Mouse (Mus musculus) midbrain, embryonic 15.5 days (tissue): ENCODE data around the gene Cfap126. TPM values are rescaled to one million over a fixed set of nuclear protein-coding genes. Genes with fewer than 3 reads are reported as not detected.

ENCODE experiments used
- ATAC-seq: fragments of 200-750 bp; cut with Nextera tagmentation; replicated peaks from 2 replicates; pipeline ENCODE4 v1.8.0; 2017; ENCODE audit warnings: moderate TSS enrichment
- H3K27ac ChIP-seq: fragments of 300-500 bp; sonication (generic); 2 replicates; pipeline ENCODE4 v1.5.1; 2015; ENCODE audit warnings: mild to moderate bottlenecking, inconsistent platforms
- H3K27me3 ChIP-seq: fragments of 300-500 bp; sonication (generic); replicated peaks from 2 replicates; pipeline ENCODE4 v1.6.1; 2015; ENCODE audit warnings: inconsistent platforms
- H3K36me3 ChIP-seq: fragments of 300-500 bp; sonication (generic); replicated peaks from 2 replicates; pipeline ENCODE4 v1.6.1; 2015; ENCODE audit warnings: inconsistent platforms
- H3K4me1 ChIP-seq: fragments of 300-500 bp; sonication (generic); 2 replicates; pipeline ENCODE4 v1.6.1; 2015; ENCODE audit warnings: inconsistent platforms
- H3K4me2 ChIP-seq: fragments of 300-500 bp; sonication (generic); 2 replicates; pipeline ENCODE4 v1.6.1; 2015; ENCODE audit warnings: inconsistent platforms, mild to moderate bottlenecking, moderate library complexity
- H3K4me3 ChIP-seq: fragments of 300-500 bp; sonication (generic); 2 replicates; pipeline ENCODE4 v1.5.1; 2015; ENCODE audit warnings: mild to moderate bottlenecking, inconsistent platforms
- H3K9ac ChIP-seq: fragments of 300-500 bp; sonication (generic); 2 replicates; pipeline ENCODE4 v1.6.1; 2015; ENCODE audit warnings: mild to moderate bottlenecking, inconsistent platforms
- H3K9me3 ChIP-seq: fragments of 300-500 bp; sonication (generic); 2 replicates; pipeline ENCODE4 v1.6.1; 2016; ENCODE audit warnings: inconsistent platforms
- WGBS: fragments of 180-500 bp; shearing (Covaris S2); methylation state at CpG from one replicate; pipeline ENCODE4 v1.1.7; 2015; ENCODE audit warnings: mixed read lengths; 5-methylcytosine and 5-hydroxymethylcytosine counted together
- polyA plus RNA-seq: library from polyadenylated mRNA; unstranded; fragments of >200 nt; fragmentation: Nextera tagmentation; extraction: Ambion mirVana; gene quantifications from 2 replicates; pipeline ENCODE4 v1.2.1, GENCODE M21; 2015

Cfap126 gene
- polyA plus RNA-seq, 1 experiment from 2014 or later, result 6.5 TPM

DNA sequence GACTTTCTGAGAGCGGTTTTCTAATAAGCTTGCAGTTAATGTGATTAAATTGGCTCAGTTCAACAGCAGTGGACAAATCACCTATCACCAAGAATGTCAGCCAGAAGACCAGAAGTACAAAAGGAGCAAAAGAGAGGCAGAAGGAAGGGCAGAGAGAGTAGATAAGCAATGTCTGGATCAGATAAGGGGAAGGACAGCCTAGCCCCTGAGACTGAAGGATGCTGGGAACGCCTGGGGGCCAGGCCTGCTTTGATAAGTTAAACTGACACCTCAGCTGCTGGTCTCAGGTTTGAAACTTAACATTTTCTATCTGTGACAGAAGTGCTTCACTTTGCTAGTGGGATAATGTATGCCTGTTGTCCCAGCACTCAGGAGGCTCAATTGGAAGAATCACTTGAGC is 16.1 kb upstream of the Cfap126 start:
- H3K4me1 ChIP-seq, result peaks cover 5% of the 10 kb centered on the region; the same call in 1 of the 2 replicates
- H3K36me3 ChIP-seq, result no peaks in the 10 kb centered on the region
- H3K9me3 ChIP-seq, result no peaks in the 10 kb centered on the region
- no peak overlapping the region for H3K9ac ChIP-seq
- no peak for ATAC-seq
- H3K4me2 ChIP-seq, result no peak overlapping the region
- H3K4me3 ChIP-seq, result no peak overlapping the region
- no peaks in the 10 kb centered on the region for H3K27me3 ChIP-seq
- H3K27ac ChIP-seq, result no peak overlapping the region
- WGBS, result 51% methylated on average over 2 of the region's 2 CpGs

DNA sequence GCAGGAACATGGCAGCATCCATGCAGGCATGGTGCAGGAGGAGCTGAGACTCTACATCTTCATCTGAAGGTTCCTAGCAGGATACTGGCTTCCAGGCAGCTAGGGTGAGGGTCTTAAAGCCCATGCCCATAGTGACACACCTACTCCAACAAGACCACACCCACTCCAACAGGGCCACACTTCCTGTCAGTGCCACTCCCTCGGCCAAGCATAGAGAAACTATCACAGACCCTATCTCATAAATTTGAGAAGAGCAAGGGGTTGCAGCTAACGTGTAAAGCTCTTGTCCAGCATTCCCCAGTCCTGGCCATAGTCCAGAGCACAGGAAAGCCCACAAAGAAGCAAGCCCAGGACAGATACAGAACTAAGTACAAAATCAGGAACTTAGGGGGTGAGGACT is 12.7 kb upstream of the Cfap126 start:
- ATAC-seq, result no peak
- WGBS, result 50% methylated on average over 2 of the region's 2 CpGs

DNA sequence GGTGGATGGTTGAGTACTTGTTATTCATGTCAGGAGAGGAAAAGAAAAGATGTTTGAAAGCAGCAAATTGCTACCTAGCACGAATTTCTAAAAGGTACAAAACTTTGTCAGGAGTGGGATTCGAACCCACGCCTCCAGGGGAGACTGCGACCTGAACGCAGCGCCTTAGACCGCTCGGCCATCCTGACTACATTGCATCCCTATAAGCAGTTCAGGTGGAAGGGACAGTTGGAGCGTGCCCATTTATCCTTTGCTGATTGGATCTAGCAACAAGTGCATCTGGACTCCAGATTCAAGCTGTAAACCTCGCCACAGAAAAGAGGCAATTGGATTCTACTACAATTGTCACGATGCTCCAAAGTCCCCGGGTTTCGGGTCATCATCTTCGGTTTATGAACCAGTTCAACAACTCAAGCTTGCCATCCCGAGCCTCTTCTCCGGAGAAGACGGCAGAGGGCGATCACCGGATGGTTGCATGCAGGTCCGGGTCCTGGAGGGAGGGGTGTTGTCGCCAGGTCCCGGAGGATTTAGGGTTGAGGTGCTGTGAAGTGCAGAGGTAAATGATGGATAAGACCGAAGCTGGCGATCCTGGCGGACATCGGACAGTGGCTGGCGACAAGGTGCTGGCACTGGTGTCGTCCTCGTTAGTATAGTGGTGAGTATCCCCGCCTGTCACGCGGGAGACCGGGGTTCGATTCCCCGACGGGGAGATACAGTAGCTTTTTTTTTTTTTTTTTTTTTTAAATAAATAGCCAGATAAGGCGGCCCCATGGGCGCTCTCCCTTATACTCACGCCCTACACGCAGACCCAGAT is 11.8 kb upstream of the Cfap126 start:
- Histone ChIP-seq H3K36me3 (no peaks in the 10 kb centered on the region), H3K9ac (peak overlapping the region; percentile 69), H3K9me3 (no peaks in the 10 kb centered on the region), H3K4me2 (peak overlapping the region; percentile 59), H3K27ac (peak overlapping the region; percentile 90), H3K4me3 (peak overlapping the region; percentile 78), H3K4me1 (peaks cover 8% of the 10 kb centered on the region), H3K27me3 (no peaks in the 10 kb centered on the region)
- WGBS, result under 1% methylated on average over 40 of the region's 40 CpGs
- ATAC-seq, result peak; percentile 93

More for the DNA sequence above, 12.7 kb upstream of the Cfap126 start:
- Histone ChIP-seq H3K4me2 (no peak overlapping the region), H3K4me3 (no peak overlapping the region), H3K9ac (no peak overlapping the region), H3K4me1 (peaks cover 13% of the 10 kb centered on the region), H3K9me3 (no peaks in the 10 kb centered on the region), H3K27me3 (no peaks in the 10 kb centered on the region), H3K36me3 (no peaks in the 10 kb centered on the region), H3K27ac (no peak overlapping the region)

DNA sequence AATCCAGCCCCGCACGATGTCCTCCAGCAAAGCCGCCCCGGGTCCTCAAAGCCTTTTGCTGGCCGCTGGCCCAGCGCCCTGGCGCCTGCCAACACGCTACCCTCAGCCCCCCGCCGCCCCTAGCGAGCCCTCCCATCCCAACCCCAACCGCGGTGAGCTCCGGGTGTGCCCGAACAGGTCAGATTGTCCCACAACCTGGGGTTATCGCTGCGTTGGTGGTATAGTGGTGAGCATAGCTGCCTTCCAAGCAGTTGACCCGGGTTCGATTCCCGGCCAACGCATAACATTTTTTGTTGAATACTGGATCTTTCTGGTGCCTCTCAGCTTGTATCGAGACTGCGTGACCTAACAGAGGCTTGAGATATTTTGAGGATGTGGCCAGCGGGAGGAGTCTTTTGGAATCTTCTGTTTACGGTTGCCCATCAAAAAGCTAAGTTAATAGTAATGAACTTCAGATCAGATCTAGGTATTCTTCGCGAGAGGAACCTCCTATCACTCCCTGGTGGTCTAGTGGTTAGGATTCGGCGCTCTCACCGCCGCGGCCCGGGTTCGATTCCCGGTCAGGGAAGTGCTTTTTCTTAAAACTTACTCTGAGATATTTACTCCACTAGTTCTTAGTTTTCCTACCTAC is 11.1 kb upstream of the Cfap126 start:
- Histone ChIP-seq H3K27ac (peak overlapping the region; percentile 90), H3K27me3 (no peaks in the 10 kb centered on the region), H3K9ac (peak overlapping the region; percentile 69), H3K4me3 (peak overlapping the region; percentile 78), H3K4me1 (peaks cover 8% of the 10 kb centered on the region), H3K36me3 (no peaks in the 10 kb centered on the region), H3K4me2 (peak overlapping the region; percentile 59), H3K9me3 (no peaks in the 10 kb centered on the region)
- under 1% methylated on average over 35 of the region's 35 CpGs for WGBS
- peak; percentile 94 for ATAC-seq

DNA sequence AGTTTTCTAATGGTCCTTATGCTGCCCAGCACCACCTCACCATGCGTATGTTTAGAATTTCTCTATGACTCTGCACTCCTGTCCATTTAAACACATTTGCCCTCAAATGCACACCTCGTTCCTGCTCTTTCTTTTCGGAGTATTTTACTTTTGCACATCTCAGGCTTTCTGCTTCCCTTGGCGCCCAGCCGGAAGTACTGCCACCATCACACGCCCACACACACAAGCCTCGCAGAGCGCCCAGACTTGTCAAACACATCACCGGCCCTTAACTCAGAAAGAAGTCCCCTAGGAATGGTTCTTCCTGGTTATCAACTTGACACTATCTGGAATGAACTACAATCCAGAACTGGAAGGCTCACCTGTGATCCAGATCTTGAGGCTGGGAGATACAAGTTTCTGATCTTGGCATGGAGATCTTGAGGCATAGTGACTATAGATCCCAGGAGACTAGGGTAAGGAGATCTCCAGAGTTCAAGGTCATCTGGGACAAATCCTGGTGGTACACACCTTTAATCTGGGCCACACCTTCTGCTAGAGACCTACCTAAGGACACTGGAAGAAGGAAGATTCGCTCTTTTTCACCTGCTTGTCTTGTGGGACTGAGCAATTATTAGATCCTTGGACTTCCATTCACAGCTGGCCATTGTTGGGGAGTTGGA is 10.4 kb upstream of the Cfap126 start:
- H3K9ac ChIP-seq, result no peak overlapping the region
- peaks cover 8% of the 10 kb centered on the region for H3K4me1 ChIP-seq
- no peaks in the 10 kb centered on the region for H3K36me3 ChIP-seq
- no peaks in the 10 kb centered on the region for H3K27me3 ChIP-seq
- 9% methylated on average over 10 of the region's 10 CpGs for WGBS
- ATAC-seq, result no peak; the same call in 1 of the 2 replicates
- no peak overlapping the region; the same call in 1 of the 2 replicates for H3K27ac ChIP-seq
- no peaks in the 10 kb centered on the region for H3K9me3 ChIP-seq
- peak overlapping the region; percentile 59 for H3K4me2 ChIP-seq
- H3K4me3 ChIP-seq, result peak overlapping the region; percentile 78

DNA sequence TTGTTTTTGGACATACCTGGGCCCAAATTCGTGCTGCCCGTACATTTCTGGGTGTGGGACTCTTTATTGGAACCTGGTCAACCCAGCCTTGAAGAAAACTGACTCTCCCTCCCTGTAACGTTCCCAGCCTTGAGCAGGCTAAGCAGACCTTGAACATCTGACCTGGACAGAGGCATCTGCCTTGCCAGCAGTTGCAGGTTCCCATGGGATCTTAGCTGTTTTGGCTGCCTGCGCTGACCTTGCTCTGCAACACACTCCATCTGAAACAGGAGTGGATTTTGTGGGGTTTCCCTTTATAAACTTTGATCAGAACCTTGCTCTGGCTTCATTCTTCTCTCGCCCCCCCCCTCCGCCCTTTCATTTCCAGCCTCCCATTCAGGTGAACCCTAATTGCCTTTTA is 8.5 kb upstream of the Cfap126 start:
- Histone ChIP-seq H3K4me3 (no peak overlapping the region), H3K4me1 (peaks cover 13% of the 10 kb centered on the region), H3K36me3 (no peaks in the 10 kb centered on the region), H3K27ac (no peak overlapping the region), H3K9ac (no peak overlapping the region), H3K4me2 (no peak overlapping the region), H3K9me3 (no peaks in the 10 kb centered on the region), H3K27me3 (no peaks in the 10 kb centered on the region)
- no peak for ATAC-seq
- 78% methylated on average over 6 of the region's 6 CpGs for WGBS

DNA sequence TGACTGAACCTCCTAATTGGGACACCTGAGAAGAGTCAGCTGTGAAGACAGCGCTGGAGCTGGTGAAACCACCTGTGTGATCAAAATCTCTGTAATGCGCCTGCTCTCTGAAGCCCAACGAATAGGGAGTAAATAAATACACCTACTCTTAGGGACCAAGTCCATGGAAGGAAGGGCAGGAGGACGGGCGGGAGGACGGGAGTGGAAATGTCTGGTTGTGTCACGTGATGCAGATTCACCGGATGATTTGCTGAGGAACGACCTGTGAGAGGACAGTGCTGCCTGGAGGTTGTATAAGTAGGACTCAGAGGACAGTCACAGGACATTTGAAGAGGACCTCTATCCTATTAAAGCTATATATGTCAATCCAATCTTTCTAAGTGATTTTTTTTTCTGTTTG is 4.1 kb upstream of the Cfap126 start:
- no peak for ATAC-seq
- H3K27me3 ChIP-seq, result no peaks in the 10 kb centered on the region
- H3K27ac ChIP-seq, result no peak overlapping the region
- 35% methylated on average over 9 of the region's 9 CpGs for WGBS
- no peak overlapping the region for H3K9ac ChIP-seq
- H3K9me3 ChIP-seq, result no peaks in the 10 kb centered on the region
- H3K4me1 ChIP-seq, result peaks cover 31% of the 10 kb centered on the region
- H3K4me2 ChIP-seq, result 0 out of 2 replicates have a peak overlapping the region, but pooled peaks have one; percentile 10
- H3K36me3 ChIP-seq, result no peaks in the 10 kb centered on the region
- H3K4me3 ChIP-seq, result no peak overlapping the region

DNA sequence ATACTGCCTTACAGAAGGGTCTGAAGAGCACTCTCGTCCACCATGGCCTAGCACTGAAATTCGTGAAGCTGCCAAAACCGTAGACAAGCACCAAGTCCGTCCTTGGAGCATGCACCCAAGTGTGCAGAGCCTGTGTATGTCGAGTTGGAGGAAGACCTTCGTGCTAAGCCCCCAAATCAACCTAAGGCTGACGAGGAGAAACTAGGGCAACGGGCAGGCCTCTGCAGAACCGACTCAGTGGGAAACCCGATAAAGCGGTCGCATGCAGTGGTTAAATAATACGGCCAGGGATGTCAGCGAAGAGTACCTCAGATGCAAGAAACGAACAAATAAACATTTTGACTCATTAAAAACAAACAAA is 3.1 kb upstream of the Cfap126 start:
- H3K36me3 ChIP-seq, result no peaks in the 10 kb centered on the region
- 7% methylated on average over 15 of the region's 15 CpGs for whole genome bisulfite sequencing
- H3K4me1 ChIP-seq, result peaks cover 31% of the 10 kb centered on the region
- H3K4me3 ChIP-seq, result peak overlapping the region; percentile 51
- peak overlapping the region; percentile 71 for H3K4me2 ChIP-seq
- H3K9me3 ChIP-seq, result no peaks in the 10 kb centered on the region
- H3K27ac ChIP-seq, result peak overlapping the region; percentile 88
- peak; percentile 74 for ATAC-seq
- peak overlapping the region; percentile 37 for H3K9ac ChIP-seq
- H3K27me3 ChIP-seq, result no peaks in the 10 kb centered on the region

DNA sequence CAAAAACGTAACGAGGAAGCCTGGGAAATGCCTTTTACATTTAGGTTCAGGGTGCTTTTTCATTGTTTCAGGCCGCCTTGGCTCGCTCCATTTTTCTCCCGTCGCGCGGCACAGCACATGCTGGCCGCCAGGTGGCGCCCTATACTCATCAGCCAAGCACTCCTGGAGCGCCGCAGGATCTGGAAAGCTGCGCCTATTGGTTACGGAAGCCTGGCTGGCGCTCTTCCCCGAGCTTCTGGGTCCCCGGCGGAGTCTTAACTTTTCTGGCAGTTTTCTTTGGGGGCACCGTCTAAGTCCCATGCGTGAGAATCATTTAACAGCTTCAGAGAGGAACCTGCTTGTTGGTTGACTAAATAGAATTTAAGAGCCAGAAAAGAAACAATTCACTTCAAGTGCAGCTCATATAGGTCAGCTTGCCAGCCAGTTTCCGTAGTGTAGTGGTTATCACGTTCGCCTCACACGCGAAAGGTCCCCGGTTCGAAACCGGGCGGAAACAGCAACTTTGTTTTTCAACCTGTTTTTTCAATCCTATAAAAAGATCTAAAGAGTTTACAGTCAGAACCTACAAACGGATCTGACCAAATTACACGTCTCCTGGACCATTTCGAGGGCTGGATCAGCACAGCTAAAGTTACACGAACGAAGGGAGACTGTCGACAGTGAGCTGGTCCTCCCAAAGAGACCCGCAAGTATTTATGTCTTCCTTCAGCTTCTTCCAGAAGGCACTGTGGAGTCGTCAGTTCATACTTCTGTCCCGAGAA is 2.5 kb upstream of the Cfap126 start:
- Histone ChIP-seq H3K4me3 (peak overlapping the region; percentile 51), H3K27me3 (no peaks in the 10 kb centered on the region), H3K9ac (peak overlapping the region; percentile 37), H3K9me3 (no peaks in the 10 kb centered on the region), H3K36me3 (no peaks in the 10 kb centered on the region), H3K27ac (peak overlapping the region; percentile 88), H3K4me2 (peak overlapping the region; percentile 71), H3K4me1 (peaks cover 31% of the 10 kb centered on the region)
- ATAC-seq, result peak; percentile 93
- whole genome bisulfite sequencing, result under 1% methylated on average over 38 of the region's 38 CpGs

DNA sequence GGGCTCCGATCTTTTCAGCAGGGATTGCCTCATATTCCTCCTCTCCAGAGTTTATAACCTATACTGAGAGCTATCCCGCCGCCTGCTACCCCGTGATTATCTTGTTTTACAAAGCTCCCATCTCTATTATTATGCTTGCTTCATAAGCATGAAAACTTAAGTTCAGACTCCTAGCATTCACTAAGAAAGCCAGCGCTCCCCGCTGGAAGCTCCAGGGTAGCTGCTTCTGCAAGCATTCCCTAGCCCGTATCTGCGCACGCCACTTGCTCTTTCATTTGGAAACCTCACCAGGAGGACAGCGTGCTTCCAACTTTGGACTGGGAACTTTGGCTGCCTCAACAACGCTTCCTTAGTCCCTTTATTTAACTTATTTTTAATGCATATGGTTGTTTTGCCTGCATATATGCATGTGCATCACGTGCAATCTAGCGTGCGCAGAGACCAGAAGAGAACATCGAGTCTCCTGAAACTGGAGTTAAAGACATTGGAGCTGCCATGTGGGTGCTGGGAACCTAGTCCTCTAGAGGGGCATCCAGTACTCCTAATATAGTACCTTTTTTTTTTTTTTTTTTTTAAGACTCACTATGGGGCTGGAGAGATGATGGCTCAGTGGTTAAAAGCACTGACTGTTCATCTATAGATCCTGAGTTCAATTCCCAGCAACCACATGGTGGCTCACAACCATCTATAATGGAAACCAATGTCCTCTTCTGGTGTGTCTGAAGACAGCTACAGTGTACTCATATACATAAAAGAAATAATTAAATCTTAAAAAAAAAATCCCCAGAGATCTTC is 1.7 kb upstream of the Cfap126 start:
- ATAC-seq, result peak; percentile 19; the same call in 1 of the 2 replicates
- peak overlapping the region; percentile 61 for H3K27ac ChIP-seq

DNA sequence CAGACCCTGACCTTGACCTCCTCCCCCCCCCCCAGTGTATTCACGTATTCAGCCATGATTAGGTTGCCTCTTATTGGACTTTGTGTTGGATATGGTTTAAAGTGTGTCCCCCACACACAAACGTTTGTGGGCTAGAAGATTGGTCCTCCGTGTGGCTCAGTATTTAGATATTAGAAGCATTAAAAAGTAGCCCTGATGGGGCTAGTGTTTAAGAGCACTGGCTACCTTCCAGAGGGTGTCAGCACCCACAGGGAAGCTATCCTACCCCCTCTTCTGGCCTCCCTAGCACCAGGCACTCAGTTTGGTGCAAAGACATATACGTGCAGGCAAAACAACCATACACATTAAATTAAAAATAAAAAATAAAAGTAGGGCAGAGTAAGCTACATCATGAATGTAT is 732 bp upstream of the Cfap126 start:
- H3K36me3 ChIP-seq, result no peaks in the 10 kb centered on the region
- no peak overlapping the region for H3K9ac ChIP-seq
- H3K4me2 ChIP-seq, result no peak overlapping the region
- no peak for ATAC-seq
- no peaks in the 10 kb centered on the region for H3K9me3 ChIP-seq
- no peak overlapping the region for H3K4me3 ChIP-seq
- H3K27ac ChIP-seq, result no peak overlapping the region
- no peaks in the 10 kb centered on the region for H3K27me3 ChIP-seq
- peaks cover 31% of the 10 kb centered on the region for H3K4me1 ChIP-seq
- WGBS, result 74% methylated on average over 4 of the region's 4 CpGs

More for the DNA sequence above, 1.7 kb upstream of the Cfap126 start:
- H3K36me3 ChIP-seq, result no peaks in the 10 kb centered on the region
- H3K9me3 ChIP-seq, result no peaks in the 10 kb centered on the region
- WGBS, result 2% methylated on average over 15 of the region's 15 CpGs
- peaks cover 31% of the 10 kb centered on the region for H3K4me1 ChIP-seq
- H3K4me3 ChIP-seq, result peak overlapping the region; percentile 51
- H3K9ac ChIP-seq, result peak overlapping the region; percentile 6
- peak overlapping the region; percentile 71 for H3K4me2 ChIP-seq
- H3K27me3 ChIP-seq, result no peaks in the 10 kb centered on the region
